Mouse (Mus musculus) spleen, postnatal 14 days (tissue): ENCODE measurements at regions not wholly inside any gene's neighbourhood (a gene's known extent, or its start where the extent isn't known, plus 50 kb on each side); places are given as distances from the start of the nearest gene placed in this dataset.
"Not testable (repeated sequence)": the region's sequence is repeated elsewhere in the genome, so short reads cannot be mapped to it uniquely, and the experiment has no call there.

Source experiments
- DNase-seq, 2 experiments: peaks; one replicate each; pipeline ENCODE4 v3.0.0; 2021 to 2022; ENCODE audit warnings: low spot score in 2 of 2

- DNase-seq = no peak
Measured at GRCm38 (mm10) chr15:38409168-38409567, 983.8 kb downstream of the 4930447A16Rik start.

DNA sequence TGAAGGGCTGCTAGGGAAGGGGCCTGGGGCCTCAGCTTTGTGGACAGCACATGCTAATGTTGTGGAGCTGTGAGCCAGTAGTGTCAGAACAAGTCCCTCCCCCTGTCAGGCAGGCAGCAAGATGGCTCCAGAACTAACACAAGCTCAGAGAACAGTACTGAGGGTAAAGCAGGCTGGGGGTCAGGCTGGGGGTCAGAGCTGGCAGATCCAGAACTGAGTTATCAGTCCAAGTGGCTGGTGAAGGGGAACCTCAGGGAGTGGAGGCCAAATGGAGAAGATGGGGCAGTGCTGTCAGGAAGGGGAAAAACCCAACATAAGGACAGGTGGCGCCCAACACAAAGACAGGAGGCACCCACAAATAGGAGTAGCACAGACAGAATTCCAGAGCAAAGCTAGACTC lies 985.1 kb downstream of the 4930447A16Rik start:
- DNase-seq = no peak

GRCm38 (mm10) chr15:38412481-38412880 lies 987.1 kb downstream of the 4930447A16Rik start:
- no peak for DNase-seq

DNA sequence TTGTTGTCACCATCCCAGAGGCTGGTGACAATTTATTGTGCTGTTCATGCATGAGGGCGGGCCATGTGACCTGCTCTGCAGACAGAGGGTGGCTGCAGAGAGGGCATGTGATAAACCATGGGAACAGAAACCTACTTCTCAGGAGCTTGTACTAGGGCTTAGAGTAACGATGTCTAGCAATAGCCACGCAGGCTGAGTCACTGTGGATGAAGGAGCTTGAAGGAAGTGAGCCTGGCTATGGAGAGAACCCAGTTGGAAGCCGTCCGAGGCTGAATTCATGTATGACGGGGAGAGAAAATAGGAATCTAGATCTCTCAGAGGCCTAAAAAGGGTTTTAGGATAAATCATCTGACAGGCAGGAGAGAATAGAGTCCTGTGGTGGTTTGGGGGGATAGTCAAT lies 988.0 kb downstream of the 4930447A16Rik start:
- no peak for DNase-seq

- no peak for DNase-seq
Measured at GRCm38 (mm10) chr15:38414318-38415090, 989.1 kb downstream of the 4930447A16Rik start.

DNA sequence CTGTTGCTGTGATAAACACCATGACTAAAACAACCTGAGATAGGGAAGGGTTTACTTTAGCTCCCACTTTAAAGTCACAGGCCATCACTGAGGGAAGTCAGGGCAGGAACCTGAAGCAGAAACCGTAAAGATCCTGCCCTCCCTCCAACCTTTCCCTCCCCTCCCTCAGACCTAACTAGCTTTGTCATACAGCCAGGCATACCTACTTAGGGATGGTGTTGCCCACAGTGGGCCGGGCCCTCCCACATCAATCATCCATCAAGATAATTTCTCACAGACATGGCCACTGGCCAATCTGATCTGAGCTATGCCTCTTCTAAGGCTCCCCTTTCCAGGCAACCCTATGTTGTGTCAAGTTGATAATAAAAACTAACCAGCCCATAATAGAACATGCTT lies 989.7 kb downstream of the 4930447A16Rik start:
- DNase-seq = no peak

GRCm38 (mm10) chr15:38419621-38420020 lies 994.3 kb downstream of the 4930447A16Rik start:
- DNase-seq = no peak

DNA sequence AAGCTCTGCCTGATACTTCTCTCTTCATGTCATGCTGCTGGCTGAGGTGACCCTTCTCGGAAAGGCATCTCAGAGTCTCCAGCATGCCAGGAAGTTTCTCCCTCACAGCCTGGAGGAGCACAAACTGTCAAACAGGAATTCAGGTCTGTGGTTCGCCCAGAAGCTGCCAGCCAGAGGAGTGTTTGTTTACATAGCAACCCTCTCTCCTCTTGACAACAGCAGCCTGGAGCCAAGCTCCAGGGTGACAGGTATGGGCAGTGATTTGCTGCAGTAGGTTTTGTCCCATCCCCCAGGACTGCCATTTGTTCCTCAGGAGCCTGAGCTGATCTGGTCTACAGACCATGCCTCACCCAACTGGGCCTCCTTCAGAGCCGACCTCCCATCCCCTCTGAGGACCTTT lies 995.4 kb downstream of the 4930447A16Rik start:
- DNase-seq = no peak

- DNase-seq = no peak
Measured at GRCm38 (mm10) chr15:38422741-38423140, 997.4 kb downstream of the 4930447A16Rik start.

DNA sequence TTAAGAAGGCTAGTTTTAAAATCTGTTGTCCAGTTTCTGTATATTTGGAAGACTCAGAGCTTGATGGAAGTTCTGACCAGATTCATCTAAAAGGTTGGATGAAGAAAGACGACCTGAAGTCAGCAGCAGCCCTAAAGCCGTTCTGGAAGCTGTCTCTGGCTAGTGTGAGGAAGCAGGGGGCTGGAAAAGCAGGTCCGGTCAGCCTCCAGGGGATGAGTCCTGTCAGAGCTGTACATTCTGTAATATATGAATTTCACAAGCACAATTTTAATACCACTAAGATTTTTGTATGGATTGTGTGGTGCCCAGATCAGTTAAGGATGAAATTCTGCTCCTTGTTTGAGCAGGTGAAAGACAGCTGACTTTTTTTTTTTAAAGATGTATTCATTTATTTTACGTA lies 1000.2 kb downstream of the 4930447A16Rik start:
- no peak for DNase-seq

GRCm38 (mm10) chr15:38427966-38428365 lies 1002.6 kb downstream of the 4930447A16Rik start:
- no peak for DNase-seq

DNA sequence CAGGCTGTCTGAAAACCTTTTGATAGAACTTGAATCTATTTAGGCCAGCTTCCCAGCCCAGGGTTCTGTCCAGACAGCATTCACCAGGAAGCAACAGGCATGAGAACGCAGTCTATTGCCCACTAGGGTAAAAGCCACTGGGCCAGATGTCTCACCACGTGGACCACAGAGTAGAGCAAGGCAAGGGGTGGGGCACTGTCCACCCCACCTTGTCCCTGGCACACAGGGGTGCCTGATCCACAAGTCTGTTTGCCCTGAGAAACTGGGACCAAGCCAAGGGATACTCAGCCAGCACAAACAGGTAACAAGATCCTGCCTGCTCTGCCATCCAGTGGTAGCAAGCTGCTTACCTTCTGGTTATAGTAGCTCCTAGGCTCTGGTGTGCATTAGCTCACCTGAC lies 1006.3 kb downstream of the 4930447A16Rik start:
- no peak for DNase-seq

DNA sequence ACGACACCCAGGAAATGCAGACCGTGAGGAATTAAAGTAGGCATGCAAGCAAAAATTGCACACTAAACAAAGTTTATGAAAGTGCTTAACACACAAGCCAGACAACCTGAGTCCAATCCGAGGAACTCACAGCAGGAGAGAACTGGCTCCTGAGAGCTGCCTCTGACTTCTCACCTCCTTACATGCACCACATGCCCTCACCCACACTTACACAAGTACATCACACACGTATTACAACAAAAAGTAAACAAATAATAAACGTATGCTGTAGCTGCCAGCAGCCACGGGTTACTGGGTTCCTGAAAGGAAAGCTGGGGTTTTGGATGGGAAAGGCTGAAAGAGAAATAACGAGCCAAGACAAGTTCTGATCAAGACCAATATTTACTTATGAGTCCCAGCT lies 1008.0 kb downstream of the 4930447A16Rik start:
- no peak for DNase-seq

DNA sequence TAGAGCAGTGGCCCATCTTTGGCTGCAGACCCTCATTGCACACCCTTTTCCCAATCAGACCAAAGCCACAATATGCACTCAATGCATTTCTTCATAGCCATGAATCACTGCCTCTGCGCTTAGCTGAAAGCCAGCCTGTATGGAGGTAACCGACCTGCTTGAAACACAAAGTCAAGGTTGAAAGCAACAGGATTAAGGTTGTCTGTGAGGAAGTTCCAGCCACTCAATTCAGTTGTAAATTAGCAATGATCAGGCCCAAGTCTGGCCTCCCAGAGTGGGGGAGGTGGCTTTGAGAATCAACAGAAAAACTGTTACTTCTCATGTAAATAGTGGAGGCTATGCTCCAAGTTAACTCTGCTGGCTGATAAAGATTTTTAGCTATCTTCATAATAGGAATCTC lies 1008.9 kb downstream of the 4930447A16Rik start:
- DNase-seq = not testable (repeated sequence)
